Comparison of ENCODE assay signal across 17 mouse cellular contexts in genomic region chr9:69165096-69165836, GRCm38 (mm10).
A peak's percentile ranks its signal among the peaks of the same experiment; 100 is the strongest.
DNase-seq lines count a peak whose midpoint lies in the region; ATAC-seq and TF ChIP-seq lines count a peak whose summit lies in the region.
"Had no signal": no experiment of that assay in that cellular context is flagged by ENCODE, and none has a peak within 500 bp of the region (broad histone marks: within the 10 kb centered on the region; RNA-seq: fewer than 3 reads in every experiment).

No protein-coding gene starts in this region.

- H3K4me3 ChIP-seq in heart, embryonic 10.5 days, result no peak overlapping the region
- H3K4me3 ChIP-seq in lung, embryonic 16.5 days (ENCODE audit: low read length), result no peak overlapping the region
- H3K4me3 ChIP-seq in lung, postnatal 0 days (ENCODE audit: low read depth, low read length), result no peak overlapping the region
- H3K4me3 ChIP-seq in heart, embryonic 16.5 days (ENCODE audit: low read length), result no peak overlapping the region
- H3K4me3 ChIP-seq: embryonic facial prominence, embryonic 13.5 days; forebrain, embryonic 12.5 days; hindbrain, embryonic 10.5 days; intestine, embryonic 15.5 days; midbrain, embryonic 10.5 days had no signal

- no peaks in the 10 kb centered on the region for H3K9me3 ChIP-seq in heart, embryonic 10.5 days
- H3K9me3 ChIP-seq in lung, embryonic 16.5 days (ENCODE audit: control insufficient read depth, low read length), result no peaks in the 10 kb centered on the region
- H3K9me3 ChIP-seq in lung, postnatal 0 days (ENCODE audit: low read length), result no peaks in the 10 kb centered on the region
- no peaks in the 10 kb centered on the region for H3K9me3 ChIP-seq in heart, embryonic 16.5 days (replicated peaks; ENCODE audit: control insufficient read depth, low read length)
- H3K9me3 ChIP-seq: embryonic facial prominence, embryonic 13.5 days; forebrain, embryonic 12.5 days; hindbrain, embryonic 10.5 days; intestine, embryonic 15.5 days; midbrain, embryonic 10.5 days had no signal

- H3K36me3 ChIP-seq in heart, embryonic 10.5 days, result no peaks in the 10 kb centered on the region
- H3K36me3 ChIP-seq in lung, embryonic 16.5 days (ENCODE audit: control insufficient read depth, insufficient read depth, low read length), result no peaks in the 10 kb centered on the region
- no peaks in the 10 kb centered on the region for H3K36me3 ChIP-seq in lung, postnatal 0 days (ENCODE audit: insufficient read depth, low read length)
- H3K36me3 ChIP-seq in heart, embryonic 16.5 days (ENCODE audit: control insufficient read depth, insufficient read depth), result no peaks in the 10 kb centered on the region
- H3K36me3 ChIP-seq: embryonic facial prominence, embryonic 13.5 days; forebrain, embryonic 12.5 days; hindbrain, embryonic 10.5 days; intestine, embryonic 15.5 days; midbrain, embryonic 10.5 days had no signal

- peaks cover 17% of the 10 kb centered on the region for H3K4me1 ChIP-seq in heart, embryonic 10.5 days
- peaks cover 8% of the 10 kb centered on the region for H3K4me1 ChIP-seq in lung, embryonic 16.5 days (replicated peaks; ENCODE audit: control insufficient read depth, insufficient read depth, low read length)
- 0 out of 2 replicates have a peak, but pooled peaks cover 5% of the 10 kb centered on the region for H3K4me1 ChIP-seq in lung, postnatal 0 days (ENCODE audit: insufficient read depth, low read depth, low read length)
- H3K4me1 ChIP-seq in heart, embryonic 16.5 days (ENCODE audit: control insufficient read depth, insufficient read depth, low read length), result peaks cover 12% of the 10 kb centered on the region
- H3K4me1 ChIP-seq: embryonic facial prominence, embryonic 13.5 days; forebrain, embryonic 12.5 days; hindbrain, embryonic 10.5 days; midbrain, embryonic 10.5 days had no signal

- TF ChIP-seq CTCF in lung, postnatal 0 days (IDR thresholded peaks at IDR 0.05), result no peak

- H3K27me3 ChIP-seq in heart, embryonic 10.5 days (ENCODE audit: insufficient read depth, poor library complexity, severe bottlenecking), result no peaks in the 10 kb centered on the region
- H3K27me3 ChIP-seq in lung, embryonic 16.5 days (ENCODE audit: control insufficient read depth, insufficient read depth, low read depth, low read length), result no peaks in the 10 kb centered on the region
- H3K27me3 ChIP-seq in lung, postnatal 0 days (replicated peaks; ENCODE audit: insufficient read depth, low read length), result no peaks in the 10 kb centered on the region
- H3K27me3 ChIP-seq in heart, embryonic 16.5 days (ENCODE audit: control insufficient read depth, insufficient read depth, low read length), result no peaks in the 10 kb centered on the region
- H3K27me3 ChIP-seq: embryonic facial prominence, embryonic 13.5 days; forebrain, embryonic 12.5 days; intestine, embryonic 15.5 days had no signal

- H3K9ac ChIP-seq in lung, embryonic 16.5 days (ENCODE audit: low read length), result no peak overlapping the region
- no peak overlapping the region for H3K9ac ChIP-seq in lung, postnatal 0 days (replicated peaks; ENCODE audit: low read depth)
- H3K9ac ChIP-seq in heart, embryonic 16.5 days (ENCODE audit: low read length), result no peak overlapping the region
- H3K9ac ChIP-seq: embryonic facial prominence, embryonic 13.5 days; forebrain, embryonic 12.5 days; intestine, embryonic 15.5 days; liver, postnatal 0 days had no signal

- no peak for TF ChIP-seq EP300 in lung, postnatal 0 days (IDR thresholded peaks at IDR 0.05)

- DNase-seq in heart, adult 11 months, result peak; percentile 93
- no peak for DNase-seq in heart, embryonic 10.5 days (ENCODE audit: low spot score)
- DNase-seq in lung, postnatal 0 days (ENCODE audit: low spot score), result no peak
- peak; percentile 50 for DNase-seq in thymus, postnatal 14 days
- DNase-seq in urinary bladder, postnatal 25 days (ENCODE audit: low spot score), result no peak
- DNase-seq in layer of hippocampus, postnatal 14 days (ENCODE audit: low spot score in 2 of 2), result no peak
- DNase-seq: adrenal gland, postnatal 14 days; cerebellum, postnatal 36 days; kidney, postnatal 36 days; liver, postnatal 0 days had no signal

- no peak overlapping the region for H3K4me2 ChIP-seq in lung, embryonic 16.5 days (ENCODE audit: low read depth, low read length)
- no peak overlapping the region for H3K4me2 ChIP-seq in lung, postnatal 0 days (replicated peaks; ENCODE audit: low read depth, low read length)
- peak overlapping the region; percentile 1; the same call in 1 of the 2 replicates for H3K4me2 ChIP-seq in heart, embryonic 16.5 days (ENCODE audit: low read depth, low read length)
- H3K4me2 ChIP-seq: embryonic facial prominence, embryonic 13.5 days; forebrain, embryonic 12.5 days; intestine, embryonic 15.5 days had no signal

- ATAC-seq in lung, embryonic 16.5 days (ENCODE audit: low read depth), result peak; percentile 64; the same call in 1 of the 2 replicates
- no peak for ATAC-seq in lung, postnatal 0 days
- ATAC-seq in heart, embryonic 16.5 days (replicated peaks; ENCODE audit: extremely low read depth, insufficient read depth, low FRiP score), result no peak
- ATAC-seq: intestine, embryonic 15.5 days; liver, postnatal 0 days had no signal

- 46% methylated on average over 7 of the region's 7 CpGs for WGBS in heart, embryonic 10.5 days
- 30% methylated on average over 7 of the region's 7 CpGs for WGBS in lung, embryonic 16.5 days
- 26% methylated on average over 7 of the region's 7 CpGs for WGBS in lung, postnatal 0 days
- 39% methylated on average over 7 of the region's 7 CpGs for WGBS in heart, embryonic 16.5 days

- H3K27ac ChIP-seq in heart, embryonic 10.5 days, result no peak overlapping the region
- peak overlapping the region; percentile 29; the same call in 1 of the 2 replicates for H3K27ac ChIP-seq in lung, embryonic 16.5 days (ENCODE audit: low read length)
- no peak overlapping the region for H3K27ac ChIP-seq in lung, postnatal 0 days (ENCODE audit: low read length)
- 0 out of 2 replicates have a peak overlapping the region, but pooled peaks have one; percentile 6 for H3K27ac ChIP-seq in heart, embryonic 16.5 days (ENCODE audit: low read length)
- H3K27ac ChIP-seq: embryonic facial prominence, embryonic 13.5 days; forebrain, embryonic 12.5 days; hindbrain, embryonic 10.5 days; intestine, embryonic 15.5 days; midbrain, embryonic 10.5 days had no signal

Comparison
In these comparisons a context has a peak if more than half of its experiments do, and no peak if none do; other contexts are left out.
1. DNase-seq: peak in heart, adult 11 months (single experiment) and thymus, postnatal 14 days (single experiment); none in heart, embryonic 10.5 days (single experiment), lung, postnatal 0 days (single experiment), urinary bladder, postnatal 25 days (single experiment) and layer of hippocampus, postnatal 14 days (0 of 2).
2. H3K27ac ChIP-seq: peak in lung, embryonic 16.5 days (single experiment) and heart, embryonic 16.5 days (single experiment); none in heart, embryonic 10.5 days (single experiment) and lung, postnatal 0 days (single experiment).